ENCODE assay signal across 8 mouse cellular contexts in genomic region chr11:85995318-85996095, GRCm38 (mm10).
A peak's percentile ranks its signal among the peaks of the same experiment; 100 is the strongest.
DNase-seq lines count a peak whose midpoint lies in the region; ATAC-seq lines count a peak whose summit lies in the region.

No protein-coding gene starts in this region.

- WGBS in stomach, embryonic 14.5 days = 41% methylated on average over 29 of the region's 29 CpGs

- ATAC-seq in cerebellum, adult (ENCODE audit: insufficient number of reproducible peaks, low FRiP score, low TSS enrichment) = no peak
- ATAC-seq in stomach, embryonic 14.5 days (ENCODE audit: insufficient number of reproducible peaks, insufficient read depth, low FRiP score, low read depth) = no peak
- no peak for ATAC-seq in granulocyte monocyte progenitor cell, adult 5-6 weeks (replicated peaks; ENCODE audit: poor library complexity, severe bottlenecking)

- H3K4me2 ChIP-seq in stomach, embryonic 14.5 days (replicated peaks; ENCODE audit: low read depth, low read length) = peak overlapping the region; percentile 47

- no peaks in the 10 kb centered on the region for H3K9me3 ChIP-seq in stomach, embryonic 14.5 days (ENCODE audit: control insufficient read depth, low read depth, low read length)

- DNase-seq in cerebellum, postnatal 10 days = peak; percentile 73 to 79
- peak; percentile 58 for DNase-seq in embryo, embryonic 10.5 days (ENCODE audit: low spot score)
- peak; percentile 23 to 31 for DNase-seq in heart, postnatal 36 days
- DNase-seq in layer of hippocampus, adult 9-11 months = peak; percentile 30
- peak; percentile 67 for DNase-seq in mesoderm, embryonic 11.5 days (ENCODE audit: low read depth, low spot score)

- H3K4me3 ChIP-seq in stomach, embryonic 14.5 days (ENCODE audit: low read depth, low read length) = peak overlapping the region; percentile 16

- intact Hi-C loops in heart, postnatal 36 days (cut with DNase I) = no loop called here

- no peak overlapping the region for H3K27ac ChIP-seq in stomach, embryonic 14.5 days (ENCODE audit: low read length)

- no peaks in the 10 kb centered on the region for H3K36me3 ChIP-seq in stomach, embryonic 14.5 days (ENCODE audit: control insufficient read depth, insufficient read depth, low read length)

- H3K27me3 ChIP-seq in stomach, embryonic 14.5 days (ENCODE audit: control insufficient read depth, insufficient read depth, low read length) = no peaks in the 10 kb centered on the region

- peak overlapping the region; percentile 10; the same call in 1 of the 2 replicates for H3K9ac ChIP-seq in stomach, embryonic 14.5 days (replicated peaks; ENCODE audit: low read depth, low read length)

- 0 out of 2 replicates have a peak, but pooled peaks cover 8% of the 10 kb centered on the region for H3K4me1 ChIP-seq in stomach, embryonic 14.5 days (ENCODE audit: control insufficient read depth, insufficient read depth, low read length)
